In genomic region chr9:67886981-67887720, GRCm38 (mm10) we compare ENCODE assay signal across 12 mouse cellular contexts. TPM values are rescaled to one million over a fixed set of nuclear protein-coding genes. Genes with fewer than 3 reads are reported as not detected.
DNase-seq lines count a peak whose midpoint lies in the region; ATAC-seq and TF ChIP-seq lines count a peak whose summit lies in the region.
"Had no signal": no experiment of that assay in that cellular context is flagged by ENCODE, and none has a peak within 500 bp of the region (broad histone marks: within the 10 kb centered on the region; RNA-seq: fewer than 3 reads in every experiment).

No protein-coding gene starts in this region.

- no peak overlapping the region for H3K4me3 ChIP-seq in forebrain, embryonic 15.5 days
- H3K4me3 ChIP-seq in cerebellum, adult 2 months (replicated peaks; ENCODE audit: insufficient read depth, low read depth, low read length): no peak overlapping the region
- H3K4me3 ChIP-seq: heart, embryonic 13.5 days had no signal

- TF ChIP-seq POLR2A in cerebellum, adult 2 months (IDR thresholded peaks at IDR 0.05; ENCODE audit: borderline replicate concordance, insufficient read depth, low read length): no peak

- WGBS in forebrain, embryonic 15.5 days: 94% methylated on average over 4 of the region's 4 CpGs
- WGBS in cerebellum, adult 2 months: 70% methylated on average over 4 of the region's 4 CpGs

- no peak for ATAC-seq in forebrain, embryonic 15.5 days (replicated peaks)
- ATAC-seq: liver, postnatal 0 days had no signal

- peaks cover 10% of the 10 kb centered on the region; the same call in 1 of the 2 replicates for H3K36me3 ChIP-seq in forebrain, embryonic 15.5 days

- H3K4me2 ChIP-seq in forebrain, embryonic 15.5 days (replicated peaks): no peak overlapping the region
- H3K4me2 ChIP-seq: heart, embryonic 13.5 days had no signal

- H3K9me3 ChIP-seq in forebrain, embryonic 15.5 days: no peaks in the 10 kb centered on the region
- H3K9me3 ChIP-seq: heart, embryonic 13.5 days had no signal

- no peak overlapping the region for H3K9ac ChIP-seq in forebrain, embryonic 15.5 days (replicated peaks)
- H3K9ac ChIP-seq: heart, embryonic 13.5 days; liver, postnatal 0 days had no signal

- intact Hi-C loops in heart, postnatal 25 days (cut with DNase I): no loop called here

- H3K27me3 ChIP-seq in forebrain, embryonic 15.5 days: no peaks in the 10 kb centered on the region
- H3K27me3 ChIP-seq in cerebellum, adult 2 months (ENCODE audit: control insufficient read depth, insufficient read depth, low read length): no peaks in the 10 kb centered on the region
- H3K27me3 ChIP-seq: heart, embryonic 13.5 days had no signal

- no peak overlapping the region for H3K27ac ChIP-seq in forebrain, embryonic 15.5 days (replicated peaks)
- H3K27ac ChIP-seq in cerebellum, adult 2 months (ENCODE audit: insufficient read depth, low read length): no peak overlapping the region
- H3K27ac ChIP-seq: heart, embryonic 13.5 days; kidney, postnatal 0 days had no signal

- TF ChIP-seq CTCF in cerebellum, adult 2 months (IDR thresholded peaks at IDR 0.05; ENCODE audit: borderline replicate concordance, insufficient read depth, low read depth, low read length): no peak

- peak; percentile 34 for DNase-seq in adrenal gland, adult 8-10 months
- DNase-seq in adrenal gland, postnatal 10 days: no peak
- DNase-seq in 3T3-L1 (ENCODE audit: low read depth, low spot score): peak; percentile 70
- DNase-seq in adrenal gland, postnatal 36 days: peak; percentile 39 to 56
- DNase-seq in heart, postnatal 25 days (ENCODE audit: low spot score): peak; percentile 31
- DNase-seq in thymus, postnatal 36 days: no peak
- DNase-seq in cerebellum, adult 2 months: no peak
- DNase-seq: cerebellum, adult 9-11 months; liver, postnatal 0 days had no signal

- no peaks in the 10 kb centered on the region for H3K4me1 ChIP-seq in forebrain, embryonic 15.5 days
- H3K4me1 ChIP-seq in cerebellum, adult 2 months (ENCODE audit: control insufficient read depth, insufficient read depth, low read length): no peaks in the 10 kb centered on the region

RNA-seq across cellular contexts. Expression of gene Vps13c, which starts 47.0 kb away (rescaled TPM):
- 10 to 100 TPM; 57.4 to 61.2 (median 59.2) TPM for total RNA-seq in adrenal gland, adult 8-10 months (2022)
- total RNA-seq in adrenal gland, postnatal 10 days (2021): 10 to 100 TPM; 32.2 to 49.3 TPM
- total RNA-seq in adrenal gland, postnatal 36 days (2021): 10 to 100 TPM; 43.6 to 70.3 TPM
- 10 to 100 TPM; 39.9 to 44.4 TPM for total RNA-seq in heart, postnatal 25 days (2021)
- 7.4 and 7.8 TPM in 2 replicates for polyA plus RNA-seq in forebrain, embryonic 15.5 days (2015; fragmentation: Nextera tagmentation; extraction: Ambion mirVana)
- polyA plus RNA-seq in cerebellum, adult 2 months (2012; rRNA removed): 45.6 and 46.5 TPM in 2 replicates

RNA-seq across cellular contexts. Expression of gene C2cd4a, which starts 55.0 kb away (rescaled TPM):
- total RNA-seq in adrenal gland, adult 8-10 months (2022): under 1 TPM in 1 of 4 experiments, not detected in 3; 0.80 TPM
- total RNA-seq in adrenal gland, postnatal 10 days (2021): under 1 TPM in 1 of 2 experiments, not detected in 1; 0.21 TPM
- not detected for total RNA-seq in adrenal gland, postnatal 36 days (2021)
- not detected for total RNA-seq in heart, postnatal 25 days (2021)
- polyA plus RNA-seq in forebrain, embryonic 15.5 days (2015; fragmentation: Nextera tagmentation; extraction: Ambion mirVana): 0.11 and 0.18 TPM in 2 replicates
- 0.07 and 0.10 TPM in 2 replicates for polyA plus RNA-seq in cerebellum, adult 2 months (2012; rRNA removed)

Comparison
In these comparisons a context has a peak if more than half of its experiments do, and no peak if none do; other contexts are left out.
1. DNase-seq: peak in adrenal gland, adult 8-10 months (single experiment), 3T3-L1 (single experiment), adrenal gland, postnatal 36 days (2 of 2) and heart, postnatal 25 days (single experiment); none in adrenal gland, postnatal 10 days (single experiment), thymus, postnatal 36 days (0 of 2) and cerebellum, adult 2 months (0 of 2).